Mouse (Mus musculus): Measurements from ENCODE around the gene Nfrkb. TPM values are rescaled to one million over a fixed set of nuclear protein-coding genes. Genes with fewer than 3 reads are reported as not detected.

The Nfrkb gene
- polyA plus RNA-seq, 1 experiment from 2014 or later = 14.4 TPM

GRCm38 (mm10) chr9:31441487-31441886, 55.5 kb downstream of the Nfrkb start:
- Histone ChIP-seq H3K4me2 (ENCODE audit: low read length) (no peak overlapping the region), H3K9me3 (replicated peaks; ENCODE audit: low read length) (no peaks in the 10 kb centered on the region), H3K4me3 (replicated peaks; ENCODE audit: low read depth, low read length) (no peak overlapping the region), H3K27me3 (ENCODE audit: insufficient read depth, low read length) (no peaks in the 10 kb centered on the region), H3K36me3 (ENCODE audit: insufficient read depth, low read length) (no peaks in the 10 kb centered on the region), H3K27ac (no peak overlapping the region), H3K4me1 (replicated peaks; ENCODE audit: insufficient read depth, low read length) (no peaks in the 10 kb centered on the region), H3K9ac (ENCODE audit: low read depth, low read length) (no peak overlapping the region)
- ATAC-seq (replicated peaks; ENCODE audit: low FRiP score, low read depth) (no peak), DNase-seq (ENCODE audit: low spot score) (no peak)
- WGBS = 86% methylated on average over 3 of the region's 3 CpGs
- no peak for TF ChIP-seq CTCF (IDR thresholded peaks at IDR 0.05; ENCODE audit: low read depth)

- ATAC-seq (replicated peaks; ENCODE audit: low FRiP score, low read depth) = no peak
These were observed 58.2 kb downstream of the Nfrkb start for GRCm38 (mm10) chr9:31444236-31444635.

GRCm38 (mm10) chr9:31449145-31449772, 63.3 kb downstream of the Nfrkb start:
- no peak for ATAC-seq (replicated peaks; ENCODE audit: low FRiP score, low read depth)
- Histone ChIP-seq H3K9me3 (replicated peaks; ENCODE audit: low read length) (no peaks in the 10 kb centered on the region), H3K4me2 (ENCODE audit: low read length) (no peak overlapping the region), H3K4me3 (replicated peaks; ENCODE audit: low read depth, low read length) (no peak overlapping the region), H3K4me1 (replicated peaks; ENCODE audit: insufficient read depth, low read length) (0 out of 2 replicates have a peak, but pooled peaks cover 6% of the 10 kb centered on the region), H3K27me3 (ENCODE audit: insufficient read depth, low read length) (no peaks in the 10 kb centered on the region), H3K27ac (no peak overlapping the region), H3K36me3 (ENCODE audit: insufficient read depth, low read length) (no peaks in the 10 kb centered on the region), H3K9ac (ENCODE audit: low read depth, low read length) (no peak overlapping the region)
- no peak for DNase-seq (ENCODE audit: low spot score)
- 77% methylated on average over 7 of the region's 7 CpGs for WGBS
- TF ChIP-seq CTCF (IDR thresholded peaks at IDR 0.05; ENCODE audit: low read depth) = no peak

More at GRCm38 (mm10) chr9:31444236-31444635, 58.2 kb downstream of the Nfrkb start:
- WGBS = 66% methylated on average over 8 of the region's 8 CpGs
- TF ChIP-seq CTCF (IDR thresholded peaks at IDR 0.05; ENCODE audit: low read depth) = no peak
- Histone ChIP-seq H3K4me1 (replicated peaks; ENCODE audit: insufficient read depth, low read length) (no peaks in the 10 kb centered on the region), H3K9ac (ENCODE audit: low read depth, low read length) (no peak overlapping the region), H3K27me3 (ENCODE audit: insufficient read depth, low read length) (no peaks in the 10 kb centered on the region), H3K27ac (no peak overlapping the region), H3K4me3 (replicated peaks; ENCODE audit: low read depth, low read length) (no peak overlapping the region), H3K36me3 (ENCODE audit: insufficient read depth, low read length) (no peaks in the 10 kb centered on the region), H3K4me2 (ENCODE audit: low read length) (no peak overlapping the region), H3K9me3 (replicated peaks; ENCODE audit: low read length) (no peaks in the 10 kb centered on the region)
- DNase-seq (ENCODE audit: low spot score) = no peak

- peak overlapping the region; percentile 13; the same call in 1 of the 2 replicates for H3K4me2 ChIP-seq (ENCODE audit: low read length)
- DNase-seq (ENCODE audit: low spot score) (peak; percentile 41), ATAC-seq (replicated peaks; ENCODE audit: low FRiP score, low read depth) (no peak)
- no peak overlapping the region for H3K27ac ChIP-seq
- H3K4me3 ChIP-seq (replicated peaks; ENCODE audit: low read depth, low read length) = no peak overlapping the region
- WGBS = 7% methylated on average over 10 of the region's 10 CpGs
- TF ChIP-seq CTCF (IDR thresholded peaks at IDR 0.05; ENCODE audit: low read depth) = no peak
- no peaks in the 10 kb centered on the region for H3K9me3 ChIP-seq (replicated peaks; ENCODE audit: low read length)
- H3K27me3 ChIP-seq (ENCODE audit: insufficient read depth, low read length) = no peaks in the 10 kb centered on the region
- 0 out of 2 replicates have a peak, but pooled peaks cover 6% of the 10 kb centered on the region for H3K4me1 ChIP-seq (replicated peaks; ENCODE audit: insufficient read depth, low read length)
- no peak overlapping the region for H3K9ac ChIP-seq (ENCODE audit: low read depth, low read length)
- no peaks in the 10 kb centered on the region for H3K36me3 ChIP-seq (ENCODE audit: insufficient read depth, low read length)
These were observed 66.2 kb downstream of the Nfrkb start for GRCm38 (mm10) chr9:31452166-31452565.

GRCm38 (mm10) chr9:31454356-31454755, 68.4 kb downstream of the Nfrkb start:
- no peak for DNase-seq (ENCODE audit: low spot score)
- 0 out of 2 replicates have a peak, but pooled peaks cover 6% of the 10 kb centered on the region for H3K4me1 ChIP-seq (replicated peaks; ENCODE audit: insufficient read depth, low read length)
- TF ChIP-seq CTCF (IDR thresholded peaks at IDR 0.05; ENCODE audit: low read depth) = no peak
- no peak for ATAC-seq (replicated peaks; ENCODE audit: low FRiP score, low read depth)
- no peak overlapping the region for H3K9ac ChIP-seq (ENCODE audit: low read depth, low read length)
- no peak overlapping the region for H3K27ac ChIP-seq
- no peaks in the 10 kb centered on the region for H3K9me3 ChIP-seq (replicated peaks; ENCODE audit: low read length)
- WGBS = 64% methylated on average over 1 of the region's 1 CpGs
- no peak overlapping the region for H3K4me2 ChIP-seq (ENCODE audit: low read length)
- H3K4me3 ChIP-seq (replicated peaks; ENCODE audit: low read depth, low read length) = no peak overlapping the region
- no peaks in the 10 kb centered on the region for H3K36me3 ChIP-seq (ENCODE audit: insufficient read depth, low read length)
- H3K27me3 ChIP-seq (ENCODE audit: insufficient read depth, low read length) = no peaks in the 10 kb centered on the region

GRCm38 (mm10) chr9:31463190-31463589, 77.2 kb downstream of the Nfrkb start:
- peaks cover 9% of the 10 kb centered on the region for H3K27me3 ChIP-seq (ENCODE audit: insufficient read depth, low read length)
- ATAC-seq (replicated peaks; ENCODE audit: low FRiP score, low read depth) (no peak), DNase-seq (ENCODE audit: low spot score) (no peak)
- WGBS = 52% methylated on average over 9 of the region's 9 CpGs
- H3K4me2 ChIP-seq (ENCODE audit: low read length) = peak overlapping the region; percentile 58
- no peak overlapping the region for H3K9ac ChIP-seq (ENCODE audit: low read depth, low read length)
- no peaks in the 10 kb centered on the region for H3K36me3 ChIP-seq (ENCODE audit: insufficient read depth, low read length)
- no peaks in the 10 kb centered on the region for H3K9me3 ChIP-seq (replicated peaks; ENCODE audit: low read length)
- no peak overlapping the region for H3K4me3 ChIP-seq (replicated peaks; ENCODE audit: low read depth, low read length)
- H3K27ac ChIP-seq = no peak overlapping the region
- TF ChIP-seq CTCF (IDR thresholded peaks at IDR 0.05; ENCODE audit: low read depth) = no peak
- H3K4me1 ChIP-seq (replicated peaks; ENCODE audit: insufficient read depth, low read length) = peaks cover 3% of the 10 kb centered on the region; the same call in 1 of the 2 replicates
